Mouse (Mus musculus) layer of hippocampus, postnatal 14 days (tissue): ENCODE measurements around the gene Ppdpf. TPM values are rescaled to one million over a fixed set of nuclear protein-coding genes. Genes with fewer than 3 reads are reported as not detected.
"Not testable (repeated sequence)": the region's sequence is repeated elsewhere in the genome, so short reads cannot be mapped to it uniquely, and the experiment has no call there.

Source experiments
- DNase-seq, 2 experiments: peaks; one replicate each; pipeline ENCODE4 v3.0.0; 2021 to 2022; ENCODE audit warnings: low spot score in 2 of 2, mixed read lengths in 1 of 2
- total RNA-seq, 2 experiments: library from RNA; stranded (reverse); gene quantifications; 2 replicates each; pipeline ENCODE4 v1.2.3; 2021

Gene Ppdpf
- total RNA-seq, 2 experiments from 2014 or later = 118 to 135 TPM

DNA sequence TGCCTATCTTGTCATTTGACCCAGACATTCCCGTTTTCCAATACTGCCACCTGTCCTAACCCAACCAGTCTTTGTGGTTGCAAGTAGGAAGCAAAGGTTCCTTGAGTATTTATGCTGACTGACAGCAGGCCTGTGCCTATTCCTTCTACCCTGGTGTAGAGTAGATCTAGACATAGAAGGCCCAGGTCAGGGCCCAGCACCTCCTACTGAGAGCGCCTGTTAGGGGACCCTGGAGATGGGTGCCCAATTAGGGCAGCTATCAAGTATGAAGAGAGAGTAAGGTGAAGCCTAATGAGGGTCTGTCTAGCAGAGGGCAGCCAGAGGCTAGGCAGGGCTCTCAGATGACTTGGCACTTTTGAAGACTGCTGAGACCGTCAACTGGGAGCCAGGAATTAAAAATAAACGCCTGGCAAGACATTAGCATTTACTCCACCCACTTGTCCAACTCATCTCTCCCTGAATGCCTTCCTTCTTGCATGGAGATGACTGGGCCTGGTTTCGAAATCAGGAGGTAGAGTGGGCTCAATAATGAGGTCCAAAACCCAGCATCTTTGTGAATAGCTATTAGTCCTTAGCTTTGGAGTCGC is 29.2 kb upstream of the Ppdpf start:
- DNase-seq = no peak

GRCm38 (mm10) chr2:181158471-181158870 is 28.6 kb upstream of the Ppdpf start:
- DNase-seq = no peak

DNA sequence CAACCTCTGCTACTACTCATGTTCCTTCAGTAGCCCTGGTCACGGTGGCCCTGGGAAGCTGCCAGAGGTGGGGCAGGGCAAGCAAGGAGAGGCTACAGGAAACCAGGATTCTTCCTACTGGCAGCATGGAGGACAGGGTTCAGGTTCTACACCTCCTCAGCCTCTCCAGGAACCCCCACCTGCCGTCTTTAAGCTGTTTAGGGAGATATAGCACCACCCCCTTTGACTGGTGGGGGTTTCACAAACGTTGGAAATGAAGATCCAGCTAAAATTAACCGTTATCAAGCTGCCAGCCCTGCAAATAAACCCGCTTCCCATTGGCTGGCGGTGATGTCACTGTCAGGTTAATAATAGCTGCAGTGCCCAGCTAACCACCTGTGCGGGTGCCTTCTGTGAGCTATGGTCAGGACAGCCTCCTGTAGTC is 27.9 kb upstream of the Ppdpf start:
- peak; percentile 54 to 73 for DNase-seq

DNA sequence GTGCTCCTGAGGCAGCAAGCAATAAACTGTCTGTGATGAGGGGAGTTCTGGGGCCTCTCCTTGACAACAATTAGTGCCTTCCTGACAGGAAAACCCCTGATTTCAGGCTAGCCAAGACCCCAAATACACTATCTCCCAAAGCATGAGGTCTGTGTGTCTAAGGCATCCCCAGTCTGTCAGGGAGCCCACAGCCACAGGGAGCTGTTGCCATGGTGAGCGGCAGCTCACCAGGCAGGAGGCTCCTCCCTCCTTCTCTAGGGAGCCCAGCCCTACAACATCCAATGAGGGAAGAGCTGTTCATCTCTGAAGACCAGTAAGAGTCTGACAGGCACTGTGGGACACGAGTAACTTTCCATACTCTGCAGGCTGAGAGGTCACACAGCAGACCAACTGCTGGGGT is 27.3 kb upstream of the Ppdpf start:
- DNase-seq = peak; percentile 68 to 84

DNA sequence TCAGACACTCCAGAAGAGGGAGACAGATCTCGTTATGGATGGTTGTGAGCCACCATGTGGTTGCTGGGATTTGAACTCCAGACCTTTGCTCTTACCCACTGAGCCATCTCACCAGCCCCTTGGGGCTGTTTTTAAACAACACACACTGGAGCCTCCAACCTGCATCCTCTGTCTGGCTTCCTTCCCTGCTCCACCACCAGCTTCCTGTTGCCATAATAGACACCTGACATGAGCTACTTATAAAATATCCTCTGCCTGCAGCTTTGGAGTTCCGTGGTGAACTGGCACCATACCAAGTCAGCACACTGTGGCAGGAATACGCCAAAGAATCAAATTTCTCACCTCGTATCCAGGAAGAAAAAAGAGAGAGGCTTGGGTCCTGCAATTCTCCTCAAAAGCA is 26.2 kb upstream of the Ppdpf start:
- no peak for DNase-seq

DNA sequence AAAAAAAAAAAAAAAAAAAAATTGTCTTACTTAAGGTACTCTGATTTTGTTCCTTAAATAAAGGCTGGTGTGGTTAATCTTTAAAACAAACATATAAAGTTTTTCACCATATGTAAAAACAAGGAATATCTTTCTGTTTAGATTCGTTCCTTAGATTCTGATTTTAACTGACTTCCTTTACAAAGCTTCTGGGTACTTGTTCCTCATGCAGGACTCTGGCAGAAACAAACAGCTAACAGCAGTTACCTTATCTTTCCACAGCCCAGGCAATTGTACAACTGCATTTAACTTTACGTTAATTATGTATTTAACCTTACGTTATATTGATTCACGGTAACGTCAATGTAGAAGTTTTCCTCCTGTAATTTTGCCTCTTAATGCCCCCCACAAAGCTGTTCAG is 20.6 kb upstream of the Ppdpf start:
- DNase-seq = no peak

DNA sequence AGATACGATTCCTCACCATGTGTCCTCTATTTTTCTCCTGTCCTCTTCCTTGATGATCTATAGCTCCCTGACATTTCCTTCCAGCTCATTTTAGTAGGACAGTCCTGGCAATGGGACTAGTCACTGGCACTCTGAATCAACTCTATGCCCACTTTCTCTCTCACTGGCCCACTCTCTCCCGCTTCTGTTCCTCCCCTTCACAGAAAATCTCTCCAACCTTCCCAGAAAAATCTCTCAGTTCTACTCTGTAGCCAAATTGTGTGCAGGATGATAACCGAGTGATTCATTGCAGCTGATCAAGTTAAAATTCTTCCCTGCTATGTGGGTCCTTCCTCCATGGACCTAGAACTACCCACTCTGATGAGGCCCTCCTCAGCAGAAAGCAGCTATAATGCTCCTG is 12.4 kb upstream of the Ppdpf start:
- no peak for DNase-seq

DNA sequence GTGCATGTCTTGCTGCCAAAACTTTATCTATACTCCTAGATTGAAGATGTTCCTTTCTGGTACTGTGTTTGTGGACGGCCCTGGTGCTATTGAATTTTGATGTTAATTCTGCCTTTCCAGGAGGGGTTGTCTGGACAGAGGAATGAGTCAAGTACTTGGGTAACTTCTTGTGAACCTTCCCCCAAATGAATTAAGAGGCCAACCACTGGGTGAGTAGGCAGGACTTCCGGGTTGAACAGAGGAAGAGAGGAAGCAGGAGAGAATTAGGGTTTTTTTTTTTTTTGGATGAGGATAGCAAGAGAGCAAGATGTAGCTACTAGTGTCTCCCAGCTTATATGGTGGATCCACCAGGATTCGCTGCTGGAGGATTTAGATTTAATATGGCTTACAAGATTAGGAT is 9.0 kb upstream of the Ppdpf start:
- no peak for DNase-seq

- DNase-seq = no peak
Observed at GRCm38 (mm10) chr2:181178471-181178870, 8.6 kb upstream of the Ppdpf start.

DNA sequence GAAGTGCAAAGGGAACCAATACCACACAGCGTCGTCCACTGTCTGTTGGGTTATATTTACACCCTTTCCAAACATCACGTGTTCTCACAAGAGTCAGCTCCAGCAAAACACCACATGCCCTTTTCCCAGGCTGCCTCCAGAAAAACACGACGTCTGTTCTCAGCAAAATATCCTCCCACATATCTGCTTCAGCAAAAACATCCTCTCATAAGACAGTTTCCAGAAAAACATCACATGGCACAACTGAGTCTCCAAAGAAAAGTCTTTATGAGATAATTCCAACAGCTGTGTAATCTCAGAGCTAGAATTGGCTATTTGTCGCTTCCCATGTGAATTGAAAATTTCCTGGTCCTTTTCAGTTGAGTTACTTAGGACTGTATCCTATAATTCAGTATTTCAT is 6.1 kb upstream of the Ppdpf start:
- peak in 1 of 2 experiments; percentile 9 for DNase-seq

DNA sequence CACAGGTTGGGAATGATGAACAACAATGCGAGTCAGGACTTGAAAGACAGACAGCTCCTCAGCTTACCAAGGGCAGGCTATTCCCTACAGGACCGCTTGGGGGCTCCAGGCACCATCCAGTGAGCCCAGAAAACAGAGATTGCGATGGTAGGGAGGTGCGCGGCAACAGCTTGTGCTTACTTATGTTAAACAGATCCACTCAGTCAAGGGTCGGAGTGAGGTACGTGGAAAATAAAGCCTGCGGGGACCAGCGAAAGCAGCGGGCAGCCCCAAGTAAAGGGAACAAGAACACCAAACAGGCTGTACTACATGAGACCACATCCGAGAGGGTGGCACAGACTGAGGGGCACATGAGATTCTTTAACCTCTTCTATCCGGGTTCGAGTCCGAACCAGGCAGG is 412 bp upstream of the Ppdpf start:
- DNase-seq = peak; percentile 88 to 92

GRCm38 (mm10) chr2:181188681-181189080 is 1.6 kb downstream of the Ppdpf start:
- DNase-seq = no peak

- DNase-seq = no peak
Observed at GRCm38 (mm10) chr2:181189321-181189720, 2.3 kb downstream of the Ppdpf start.

DNA sequence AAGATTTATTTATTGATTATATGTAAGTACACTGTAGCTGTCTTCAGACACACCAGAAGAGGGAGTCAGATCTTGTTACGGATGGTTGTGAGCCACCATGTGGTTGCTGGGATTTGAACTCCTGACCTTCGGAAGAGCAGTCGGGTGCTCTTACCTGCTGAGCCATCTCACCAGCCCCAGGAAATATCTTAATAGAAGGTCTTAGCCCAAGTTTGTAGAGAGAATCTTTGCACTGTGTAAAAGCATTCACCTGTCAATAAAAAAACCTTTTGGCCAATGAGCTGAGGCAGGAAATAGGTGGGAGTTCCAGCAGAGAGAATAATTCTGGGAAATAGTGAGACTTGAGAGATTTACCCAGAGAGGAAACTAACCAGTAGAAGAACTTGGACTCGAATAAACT is 4.3 kb downstream of the Ppdpf start:
- DNase-seq = not testable (repeated sequence)

DNA sequence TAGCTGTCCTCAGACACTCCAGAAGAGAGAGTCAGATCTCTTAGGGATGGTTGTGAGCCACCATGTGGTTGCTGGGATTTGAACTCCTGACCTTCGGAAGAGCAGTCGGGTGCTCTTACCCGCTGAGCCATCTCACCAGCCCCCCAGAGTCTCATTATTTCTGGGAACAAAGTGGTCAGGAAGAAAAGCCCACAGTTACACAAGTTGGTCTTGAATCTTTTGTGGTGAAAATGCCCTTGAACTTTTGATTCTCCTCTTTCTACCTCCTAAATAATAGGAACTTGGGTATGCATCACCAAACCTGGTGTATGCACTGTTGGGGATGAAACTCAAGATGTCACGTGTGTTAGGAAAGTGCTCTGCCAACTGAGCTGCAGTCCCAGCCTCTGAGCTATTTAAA is 4.9 kb downstream of the Ppdpf start:
- DNase-seq = no peak

DNA sequence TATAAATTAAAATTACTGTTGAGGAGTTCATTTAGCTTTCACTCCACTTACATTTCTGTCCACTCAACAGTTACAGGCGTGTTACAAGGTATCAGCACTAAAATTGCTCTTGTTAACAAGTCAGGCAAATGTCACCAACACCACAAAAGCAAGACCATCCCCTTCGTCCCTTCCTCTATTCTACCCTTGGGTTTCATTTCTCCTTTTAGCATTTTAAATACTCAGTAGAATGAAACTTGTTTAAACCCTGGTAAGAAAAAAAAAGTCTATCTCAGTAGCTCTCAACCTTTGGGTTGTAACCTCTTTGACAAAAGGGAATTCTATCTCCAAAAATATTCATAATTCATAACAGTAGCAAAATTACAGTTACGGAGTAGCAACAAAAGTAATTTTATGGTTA is 6.0 kb downstream of the Ppdpf start:
- no peak for DNase-seq

GRCm38 (mm10) chr2:181196628-181197300 is 9.7 kb downstream of the Ppdpf start:
- DNase-seq = no peak

DNA sequence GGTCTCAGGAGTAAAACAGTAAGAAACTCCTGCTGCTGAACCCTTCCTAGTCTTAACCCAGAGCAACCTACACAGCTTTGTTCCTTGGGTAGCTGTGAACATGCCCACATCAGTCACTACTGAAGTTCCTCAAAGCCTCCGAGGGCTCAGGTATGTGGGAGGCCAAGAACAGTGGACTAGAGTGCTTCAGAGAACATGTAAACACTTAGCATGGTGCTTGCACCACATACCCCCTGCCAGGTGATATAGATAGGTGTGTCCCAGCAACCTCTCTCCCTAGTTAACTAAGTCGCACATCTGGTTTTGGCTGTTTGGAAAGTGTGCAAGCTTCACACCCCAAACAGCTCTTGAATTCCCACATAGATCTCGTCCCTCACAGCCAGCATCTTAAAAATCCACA is 14.6 kb downstream of the Ppdpf start:
- DNase-seq = no peak

DNA sequence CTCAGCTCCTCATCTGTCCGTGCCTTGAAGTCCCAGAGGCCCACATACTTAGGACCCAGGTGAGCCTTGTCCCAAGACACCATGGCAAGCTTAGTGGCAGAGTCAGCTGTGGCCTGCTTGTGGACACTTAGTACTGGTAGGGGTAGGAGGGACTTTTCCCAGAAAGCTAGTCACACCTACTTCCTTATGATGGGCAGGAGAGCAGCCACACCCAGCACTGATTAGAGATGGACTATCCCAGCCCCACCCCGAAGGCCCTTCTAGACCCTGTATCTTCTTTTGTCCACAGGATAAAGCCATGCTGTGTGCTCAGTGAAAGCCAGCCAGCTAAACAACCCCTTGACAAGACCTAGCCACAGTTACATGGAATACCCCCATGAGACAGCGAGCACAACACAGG is 15.4 kb downstream of the Ppdpf start, which contains the start of gene Ptk6:
Gene Ptk6, minus strand, starts transcription at position 368 of the 400 bp plus-strand sequence.
- DNase-seq = no peak

DNA sequence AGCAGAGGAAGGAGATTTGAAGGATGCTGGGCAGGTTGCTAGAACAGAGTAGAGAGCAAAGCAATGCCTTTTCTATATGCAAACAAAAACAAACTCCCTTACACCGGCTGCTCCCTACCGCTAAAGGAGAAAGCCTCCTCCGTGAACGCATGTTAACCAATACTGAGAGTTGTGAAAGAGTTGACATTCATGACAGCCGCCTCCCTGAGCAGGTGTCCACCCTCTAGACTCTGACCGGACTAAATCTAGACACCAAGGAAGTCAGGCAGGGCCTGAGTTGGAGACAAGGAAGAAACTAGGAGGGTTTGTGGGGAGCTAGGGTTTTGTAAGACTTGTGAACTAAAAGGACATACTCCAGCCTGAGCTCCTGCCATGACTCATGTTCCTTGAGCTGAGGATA is 15.8 kb downstream of the Ppdpf start:
- no peak for DNase-seq

- DNase-seq = no peak
Observed at GRCm38 (mm10) chr2:181205678-181206077, 18.6 kb downstream of the Ppdpf start.

- DNase-seq = no peak
Observed at GRCm38 (mm10) chr2:181206118-181206517, 19.1 kb downstream of the Ppdpf start.

DNA sequence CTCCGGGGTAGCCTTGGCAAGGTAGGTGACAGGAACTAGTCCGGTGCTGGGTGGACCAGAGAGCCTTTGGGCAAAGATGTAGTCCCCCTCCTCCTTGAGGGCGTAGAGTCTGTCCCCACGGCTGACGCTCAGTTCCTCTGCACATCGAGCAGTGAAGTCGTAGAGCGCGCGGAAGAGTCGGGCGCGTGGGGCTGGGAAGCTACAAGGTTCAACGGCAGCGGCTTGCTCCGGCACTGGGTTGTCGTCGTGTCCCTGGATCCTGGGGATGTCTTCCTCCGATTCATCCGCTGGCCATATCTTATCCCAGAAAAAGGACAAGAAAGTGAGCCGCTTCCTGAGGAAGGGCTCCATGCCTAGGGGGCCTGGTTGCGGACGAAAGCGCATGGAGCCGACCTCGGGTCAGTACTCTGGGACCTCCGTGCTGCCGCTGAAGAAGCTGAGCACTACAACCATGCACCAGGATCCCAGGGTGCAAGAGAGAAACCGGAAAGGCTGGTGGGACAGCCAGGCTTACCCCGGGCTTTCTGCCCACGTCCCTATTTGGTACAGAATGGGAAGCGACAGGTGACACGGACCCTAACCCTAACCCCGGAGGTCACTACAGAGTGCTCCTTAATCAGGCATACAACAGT is 25.5 kb downstream of the Ppdpf start:
- no peak for DNase-seq
